ENCODE assay signal across 13 mouse cellular contexts in genomic region chr4:107856958-107857686, GRCm38 (mm10). TPM values are rescaled to one million over a fixed set of nuclear protein-coding genes. Genes with fewer than 3 reads are reported as not detected.
DNase-seq lines count a peak whose midpoint lies in the region; ATAC-seq and TF ChIP-seq lines count a peak whose summit lies in the region.
"Had no signal": no experiment of that assay in that cellular context is flagged by ENCODE, and none has a peak within 500 bp of the region (broad histone marks: within the 10 kb centered on the region; RNA-seq: fewer than 3 reads in every experiment).

No protein-coding gene starts in this region.

- no peaks in the 10 kb centered on the region for H3K4me1 ChIP-seq in lung, postnatal 0 days (ENCODE audit: insufficient read depth, low read depth, low read length)
- H3K4me1 ChIP-seq in hindbrain, postnatal 0 days (ENCODE audit: insufficient read depth, low read length), result no peaks in the 10 kb centered on the region
- H3K4me1 ChIP-seq in intestine, embryonic 16.5 days (ENCODE audit: control insufficient read depth, insufficient read depth, low read length), result no peaks in the 10 kb centered on the region

- H3K27ac ChIP-seq in lung, postnatal 0 days (ENCODE audit: low read length), result no peak overlapping the region
- H3K27ac ChIP-seq in hindbrain, postnatal 0 days, result peak overlapping the region; percentile 55
- H3K27ac ChIP-seq in intestine, embryonic 16.5 days (ENCODE audit: low read length), result no peak overlapping the region
- H3K27ac ChIP-seq: kidney, postnatal 0 days had no signal

- peak; percentile 80 for ATAC-seq in cerebellum, adult (ENCODE audit: insufficient number of reproducible peaks, low FRiP score, low TSS enrichment)
- ATAC-seq in lung, postnatal 0 days, result no peak
- ATAC-seq in hindbrain, postnatal 0 days, result peak; percentile 77
- ATAC-seq in intestine, embryonic 16.5 days, result no peak

- 0 out of 2 replicates have a peak, but pooled peaks have one; percentile 16 for TF ChIP-seq CTCF in lung, postnatal 0 days (IDR thresholded peaks at IDR 0.05)
- peak; percentile 59 for TF ChIP-seq CTCF in hindbrain, postnatal 0 days (IDR thresholded peaks at IDR 0.05; ENCODE audit: low read depth)

- no peaks in the 10 kb centered on the region for H3K9me3 ChIP-seq in lung, postnatal 0 days (ENCODE audit: low read length)
- H3K9me3 ChIP-seq in hindbrain, postnatal 0 days (ENCODE audit: low read length), result no peaks in the 10 kb centered on the region
- no peaks in the 10 kb centered on the region for H3K9me3 ChIP-seq in intestine, embryonic 16.5 days (ENCODE audit: control insufficient read depth, low read length)

- no peak overlapping the region for H3K4me2 ChIP-seq in lung, postnatal 0 days (replicated peaks; ENCODE audit: low read depth, low read length)
- H3K4me2 ChIP-seq in hindbrain, postnatal 0 days (ENCODE audit: low read depth, low read length), result no peak overlapping the region
- no peak overlapping the region for H3K4me2 ChIP-seq in intestine, embryonic 16.5 days (ENCODE audit: low read depth, low read length)

- TF ChIP-seq EP300 in lung, postnatal 0 days (IDR thresholded peaks at IDR 0.05), result no peak

- no peaks in the 10 kb centered on the region for H3K36me3 ChIP-seq in lung, postnatal 0 days (ENCODE audit: insufficient read depth, low read length)
- peaks cover 75% of the 10 kb centered on the region for H3K36me3 ChIP-seq in hindbrain, postnatal 0 days (ENCODE audit: insufficient read depth, low read length)
- H3K36me3 ChIP-seq in intestine, embryonic 16.5 days (ENCODE audit: control insufficient read depth, insufficient read depth, low read length), result no peaks in the 10 kb centered on the region

- H3K4me3 ChIP-seq in lung, postnatal 0 days (ENCODE audit: low read depth, low read length), result no peak overlapping the region
- H3K4me3 ChIP-seq in hindbrain, postnatal 0 days (ENCODE audit: low read length), result no peak overlapping the region
- H3K4me3 ChIP-seq in intestine, embryonic 16.5 days (ENCODE audit: low read length), result no peak overlapping the region
- H3K4me3 ChIP-seq: erythroblast, embryonic 14.5 days had no signal

- no peak for DNase-seq in cerebellum, postnatal 4 days (ENCODE audit: low spot score in 2 of 2)
- DNase-seq in lung, postnatal 0 days (ENCODE audit: low spot score), result no peak
- no peak for DNase-seq in lung, postnatal 36 days
- peak; percentile 62 for DNase-seq in cerebellum, adult 9-11 months
- DNase-seq in hindbrain, postnatal 0 days (ENCODE audit: low spot score), result peak; percentile 77
- no peak for DNase-seq in ovary, postnatal 10 days (ENCODE audit: low spot score)
- DNase-seq: gastrocnemius, postnatal 10 days; layer of hippocampus, postnatal 36 days; spleen, adult 18-20 months had no signal

- H3K27me3 ChIP-seq in lung, postnatal 0 days (replicated peaks; ENCODE audit: insufficient read depth, low read length), result no peaks in the 10 kb centered on the region
- H3K27me3 ChIP-seq in hindbrain, postnatal 0 days (ENCODE audit: insufficient read depth, low read length), result no peaks in the 10 kb centered on the region
- H3K27me3 ChIP-seq in intestine, embryonic 16.5 days (replicated peaks; ENCODE audit: control insufficient read depth, insufficient read depth, low read length), result no peaks in the 10 kb centered on the region

- no peak overlapping the region for H3K9ac ChIP-seq in lung, postnatal 0 days (replicated peaks; ENCODE audit: low read depth)
- H3K9ac ChIP-seq in hindbrain, postnatal 0 days (replicated peaks; ENCODE audit: low read length), result no peak overlapping the region
- no peak overlapping the region for H3K9ac ChIP-seq in intestine, embryonic 16.5 days (ENCODE audit: low read depth, low read length)

- 67% methylated on average over 11 of the region's 11 CpGs for WGBS in lung, postnatal 0 days
- 45% methylated on average over 11 of the region's 11 CpGs for WGBS in hindbrain, postnatal 0 days
- 75% methylated on average over 11 of the region's 11 CpGs for WGBS in intestine, embryonic 16.5 days

RNA-seq across cellular contexts. Expression of gene Magoh, which starts 22.4 kb away (rescaled TPM):
- polyA plus RNA-seq in lung, postnatal 0 days (2015; fragmentation: Nextera tagmentation; extraction: Ambion mirVana), result 111 TPM in 2 replicates
- 31.7 and 35.4 TPM in 2 replicates for total RNA-seq in hindbrain, postnatal 0 days (2014; rRNA removed)
- polyA plus RNA-seq in hindbrain, postnatal 0 days (2015; fragmentation: Nextera tagmentation; extraction: Ambion mirVana), result 124 and 129 TPM in 2 replicates
- polyA plus RNA-seq in intestine, embryonic 16.5 days (2015; fragmentation: Nextera tagmentation; extraction: Ambion mirVana), result 132 and 139 TPM in 2 replicates

RNA-seq across cellular contexts. Expression of gene 0610037L13Rik, which starts 32.5 kb away (rescaled TPM):
- 92.4 and 92.7 TPM in 2 replicates for polyA plus RNA-seq in lung, postnatal 0 days (2015; fragmentation: Nextera tagmentation; extraction: Ambion mirVana)
- total RNA-seq in hindbrain, postnatal 0 days (2014; rRNA removed), result 33.2 and 58.3 TPM in 2 replicates
- polyA plus RNA-seq in hindbrain, postnatal 0 days (2015; fragmentation: Nextera tagmentation; extraction: Ambion mirVana), result 110 and 111 TPM in 2 replicates
- 87.7 and 93.8 TPM in 2 replicates for polyA plus RNA-seq in intestine, embryonic 16.5 days (2015; fragmentation: Nextera tagmentation; extraction: Ambion mirVana)

RNA-seq across cellular contexts. Expression of gene Lrp8, which starts 55.1 kb away (rescaled TPM):
- polyA plus RNA-seq in lung, postnatal 0 days (2015; fragmentation: Nextera tagmentation; extraction: Ambion mirVana), result 0.56 TPM in 2 replicates
- 62.2 and 65.9 TPM in 2 replicates for total RNA-seq in hindbrain, postnatal 0 days (2014; rRNA removed)
- polyA plus RNA-seq in hindbrain, postnatal 0 days (2015; fragmentation: Nextera tagmentation; extraction: Ambion mirVana), result 33.9 and 34.5 TPM in 2 replicates
- 0.82 and 0.99 TPM in 2 replicates for polyA plus RNA-seq in intestine, embryonic 16.5 days (2015; fragmentation: Nextera tagmentation; extraction: Ambion mirVana)

Comparison
In these comparisons a context has a peak if more than half of its experiments do, and no peak if none do; other contexts are left out.
1. DNase-seq: peak in cerebellum, adult 9-11 months (single experiment) and hindbrain, postnatal 0 days (single experiment); none in cerebellum, postnatal 4 days (0 of 2), lung, postnatal 0 days (single experiment), lung, postnatal 36 days (single experiment) and ovary, postnatal 10 days (single experiment).
2. ATAC-seq: peak in cerebellum, adult (single experiment) and hindbrain, postnatal 0 days (single experiment); none in lung, postnatal 0 days (single experiment) and intestine, embryonic 16.5 days (single experiment).
3. RNA of gene Lrp8, which starts 55.1 kb away (polyA plus RNA-seq): 33.9 to 34.5 TPM in hindbrain, postnatal 0 days; 0.82 to 0.99 TPM in intestine, embryonic 16.5 days and 0.56 TPM in lung, postnatal 0 days; every median in the first group is over 10 times any median in the second.